Mouse (Mus musculus): ENCODE measurements around the gene Daam1. TPM values are rescaled to one million over a fixed set of nuclear protein-coding genes. Genes with fewer than 3 reads are reported as not detected.

Gene Daam1
- polyA plus RNA-seq (2021; fragmentation: Nextera tagmentation), result 4.6 and 5.2 TPM in 2 replicates
- long read RNA-seq, experiment 1, partial matches to known transcripts, result 19 of 23 reads
- long read RNA-seq, experiment 1, other reads (novel, unspliced or antisense), result 4 of 23 reads
- long read RNA-seq, experiment 2, full-length matches to known transcripts, result 5 of 24 reads
- long read RNA-seq, experiment 2, partial matches to known transcripts, result 5 of 24 reads
- long read RNA-seq, experiment 2, other reads (novel, unspliced or antisense), result 14 of 24 reads

DNA sequence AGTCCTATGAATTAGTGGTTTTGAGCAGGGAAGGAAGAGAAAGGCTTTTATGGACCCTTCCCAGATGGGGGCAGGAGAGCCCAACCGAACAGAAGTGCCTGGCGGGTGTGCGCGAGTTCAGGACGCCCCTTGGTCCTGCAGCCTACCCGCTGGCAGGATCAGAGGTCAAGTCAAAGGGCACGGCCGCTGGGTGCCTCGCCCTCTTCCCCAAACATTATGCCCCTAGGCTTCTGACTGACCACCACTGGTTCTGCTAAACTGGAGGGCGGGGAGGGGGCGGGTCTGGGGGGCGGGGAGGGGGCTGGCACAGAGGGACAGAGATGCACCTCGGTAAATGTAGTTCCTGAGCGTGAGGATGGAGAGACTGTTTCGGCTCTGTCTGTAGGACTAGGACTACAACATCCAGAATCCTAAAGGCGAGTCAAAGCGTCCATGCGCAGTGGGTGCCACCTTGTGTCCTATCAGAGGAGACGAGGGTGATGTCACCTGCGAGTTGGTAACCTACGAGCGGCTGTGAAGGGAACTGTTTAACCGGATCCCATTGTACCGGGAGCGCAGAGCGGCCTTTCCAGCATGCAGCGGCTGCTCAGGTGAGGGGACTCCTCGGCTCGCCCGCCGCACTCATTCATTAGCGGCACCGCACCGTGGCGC lies at the start of gene Daam1:
Gene Daam1, plus strand, starts transcription at position 472 of the 651 bp plus-strand sequence.

Other genes starting within 250 kb of the Daam1 start
- gene Gpr135, start 240.0 kb downstream of the Daam1 start, polyA plus RNA-seq (2021; fragmentation: Nextera tagmentation), result 6.4 and 7.6 TPM in 2 replicates

Measured in layer of hippocampus, adult 6 months (tissue).